Mouse (Mus musculus): ENCODE measurements at regions not wholly inside any gene's neighbourhood (a gene's known extent, or its start where the extent isn't known, plus 50 kb on each side); places are given as distances from the start of the nearest gene placed in this dataset.
A peak's percentile ranks its signal among the peaks of the same experiment; 100 is the strongest.

GRCm38 (mm10) chr8:23314275-23315123 lies 903.3 kb downstream of the Mrps31 start:
- DNase-seq (ENCODE audit: low spot score in 2 of 2) = peak in 1 of 2 experiments; percentile 8

- DNase-seq (ENCODE audit: low spot score in 2 of 2) = peak; percentile 13
Measured at GRCm38 (mm10) chr8:23319556-23319955, 908.4 kb downstream of the Mrps31 start.

GRCm38 (mm10) chr8:23321166-23321565 lies 910.0 kb downstream of the Mrps31 start:
- DNase-seq (ENCODE audit: low spot score in 2 of 2) = no peak

GRCm38 (mm10) chr8:23327283-23327682 lies 916.1 kb downstream of the Mrps31 start:
- DNase-seq (ENCODE audit: low spot score in 2 of 2) = peak in 1 of 2 experiments; percentile 29

- peak in 1 of 2 experiments; percentile 28 for DNase-seq (ENCODE audit: low spot score in 2 of 2)
Measured at GRCm38 (mm10) chr8:23344161-23344560, 933.0 kb downstream of the Mrps31 start.

GRCm38 (mm10) chr8:23351367-23351930 lies 940.3 kb downstream of the Mrps31 start:
- DNase-seq (ENCODE audit: low spot score in 2 of 2) = no peak

- no peak for DNase-seq (ENCODE audit: low spot score in 2 of 2)
Measured at GRCm38 (mm10) chr8:23352259-23353106, 941.3 kb downstream of the Mrps31 start.

GRCm38 (mm10) chr8:23360061-23360622 lies 949.0 kb downstream of the Mrps31 start:
- no peak for DNase-seq (ENCODE audit: low spot score in 2 of 2)

GRCm38 (mm10) chr8:23360850-23361274 lies 949.7 kb downstream of the Mrps31 start:
- DNase-seq (ENCODE audit: low spot score in 2 of 2) = no peak
